In the genomic region with DNA sequence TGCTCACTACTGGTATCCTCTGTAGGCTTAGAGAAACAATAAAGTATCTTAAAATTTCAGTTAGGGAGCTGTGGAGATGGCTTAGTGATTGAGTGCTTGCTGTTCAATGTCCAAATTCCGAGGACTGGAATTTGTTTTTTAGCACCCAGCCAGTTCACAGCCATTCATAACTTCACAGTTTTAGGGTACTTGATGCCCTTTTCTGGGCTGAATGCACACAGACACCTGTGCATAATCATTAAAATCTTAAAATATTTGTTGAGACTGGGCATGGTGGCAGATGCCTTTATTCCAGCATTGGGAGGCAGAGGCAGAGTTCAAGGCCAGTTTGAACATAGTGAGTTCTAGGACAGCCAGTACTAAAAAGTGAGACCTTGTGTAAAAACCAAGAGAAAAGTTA, we compare ENCODE assay signal across 19 mouse cellular contexts. TPM values are rescaled to one million over a fixed set of nuclear protein-coding genes. Genes with fewer than 3 reads are reported as not detected.
DNase-seq lines count a peak whose midpoint lies in the region; ATAC-seq and TF ChIP-seq lines count a peak whose summit lies in the region.
"Had no signal": no experiment of that assay in that cellular context is flagged by ENCODE, and none has a peak within 500 bp of the region (broad histone marks: within the 10 kb centered on the region; RNA-seq: fewer than 3 reads in every experiment).

No protein-coding gene starts in this region.

- WGBS in kidney, embryonic 15.5 days: 78% methylated on average over 1 of the region's 1 CpGs
- 16% methylated on average over 1 of the region's 1 CpGs for WGBS in liver, adult 2 months
- 81% methylated on average over 1 of the region's 1 CpGs for WGBS in liver, embryonic 11.5 days
- whole genome bisulfite sequencing in liver, embryonic 15.5 days (ENCODE audit: insufficient replicate concordance): 56% methylated on average over 1 of the region's 1 CpGs

- no peak overlapping the region for H3K9ac ChIP-seq in kidney, embryonic 15.5 days
- no peak overlapping the region for H3K9ac ChIP-seq in liver, adult 2 months (ENCODE audit: low read depth, low read length)
- H3K9ac ChIP-seq in liver, embryonic 11.5 days (ENCODE audit: low read depth, low read length): no peak overlapping the region
- H3K9ac ChIP-seq in liver, embryonic 15.5 days: no peak overlapping the region
- H3K9ac ChIP-seq: embryonic facial prominence, embryonic 13.5 days; forebrain, embryonic 15.5 days; intestine, embryonic 15.5 days; neural tube, embryonic 12.5 days had no signal

- DNase-seq in kidney, adult 11 months: peak; percentile 49
- peak; percentile 85 for DNase-seq in liver, adult 2 months (ENCODE audit: extremely low read depth, low read depth, low spot score)
- DNase-seq in liver, embryonic 11.5 days (ENCODE audit: low spot score): no peak
- DNase-seq in embryo, embryonic 10 days (ENCODE audit: low spot score): no peak
- DNase-seq in B cell, adult 2 months: no peak
- DNase-seq: embryo, embryonic 11 days; gastrocnemius, postnatal 10 days; midbrain, embryonic 14.5 days; retina, postnatal 1 day had no signal

- H3K27ac ChIP-seq in kidney, embryonic 15.5 days: no peak overlapping the region
- peak overlapping the region; percentile 91 for H3K27ac ChIP-seq in liver, adult 2 months (replicated peaks; ENCODE audit: insufficient read depth, low read depth, low read length)
- H3K27ac ChIP-seq in liver, embryonic 11.5 days (ENCODE audit: low read depth, low read length): no peak overlapping the region
- peak overlapping the region; percentile 12; the same call in 1 of the 2 replicates for H3K27ac ChIP-seq in liver, embryonic 15.5 days (replicated peaks)
- H3K27ac ChIP-seq: embryonic facial prominence, embryonic 13.5 days; forebrain, embryonic 15.5 days; hindbrain, embryonic 15.5 days; intestine, embryonic 15.5 days; neural tube, embryonic 12.5 days had no signal

- no peak overlapping the region for H3K4me3 ChIP-seq in kidney, embryonic 15.5 days (replicated peaks)
- no peak overlapping the region for H3K4me3 ChIP-seq in liver, adult 2 months (ENCODE audit: insufficient read depth, low read depth, low read length)
- H3K4me3 ChIP-seq in liver, embryonic 11.5 days (ENCODE audit: low read depth, low read length): no peak overlapping the region
- H3K4me3 ChIP-seq in liver, embryonic 15.5 days (replicated peaks): no peak overlapping the region
- H3K4me3 ChIP-seq: embryonic facial prominence, embryonic 13.5 days; forebrain, embryonic 15.5 days; hindbrain, embryonic 15.5 days; intestine, embryonic 15.5 days; neural tube, embryonic 12.5 days had no signal

- H3K27me3 ChIP-seq in kidney, embryonic 15.5 days: 0 out of 2 replicates have a peak, but pooled peaks cover under 1% of the 10 kb centered on the region
- H3K27me3 ChIP-seq in liver, adult 2 months (ENCODE audit: control insufficient read depth, insufficient read depth, low read length): no peaks in the 10 kb centered on the region
- no peaks in the 10 kb centered on the region for H3K27me3 ChIP-seq in liver, embryonic 11.5 days (replicated peaks; ENCODE audit: control insufficient read depth, insufficient read depth, low read length)
- no peaks in the 10 kb centered on the region for H3K27me3 ChIP-seq in liver, embryonic 15.5 days
- H3K27me3 ChIP-seq: embryonic facial prominence, embryonic 13.5 days; forebrain, embryonic 15.5 days; hindbrain, embryonic 15.5 days; intestine, embryonic 15.5 days; neural tube, embryonic 12.5 days had no signal

- no peak for TF ChIP-seq CTCF in liver, adult 2 months (IDR thresholded peaks at IDR 0.05; ENCODE audit: low read depth, low read length)

- H3K36me3 ChIP-seq in kidney, embryonic 15.5 days: no peaks in the 10 kb centered on the region
- H3K36me3 ChIP-seq in liver, adult 2 months (ENCODE audit: control insufficient read depth, insufficient read depth, low read length): no peaks in the 10 kb centered on the region
- no peaks in the 10 kb centered on the region for H3K36me3 ChIP-seq in liver, embryonic 11.5 days (ENCODE audit: control insufficient read depth, insufficient read depth, low read length)
- peaks cover 20% of the 10 kb centered on the region; the same call in 1 of the 2 replicates for H3K36me3 ChIP-seq in liver, embryonic 15.5 days (replicated peaks)
- H3K36me3 ChIP-seq: embryonic facial prominence, embryonic 13.5 days; forebrain, embryonic 15.5 days; hindbrain, embryonic 15.5 days; intestine, embryonic 15.5 days had no signal

- no peak for ATAC-seq in kidney, embryonic 15.5 days (replicated peaks; ENCODE audit: low FRiP score)
- no peak for ATAC-seq in liver, embryonic 11.5 days (replicated peaks; ENCODE audit: low FRiP score)
- no peak for ATAC-seq in liver, embryonic 15.5 days (ENCODE audit: insufficient read depth)
- ATAC-seq: forebrain, embryonic 15.5 days; intestine, embryonic 15.5 days had no signal

- TF ChIP-seq POLR2A in liver, adult 2 months (IDR thresholded peaks at IDR 0.05; ENCODE audit: extremely low read depth, insufficient read depth, low read length): no peak

- H3K9me3 ChIP-seq in kidney, embryonic 15.5 days (replicated peaks): no peaks in the 10 kb centered on the region
- no peaks in the 10 kb centered on the region for H3K9me3 ChIP-seq in liver, embryonic 11.5 days (ENCODE audit: control insufficient read depth, low read length)
- no peaks in the 10 kb centered on the region for H3K9me3 ChIP-seq in liver, embryonic 15.5 days (replicated peaks)
- H3K9me3 ChIP-seq: embryonic facial prominence, embryonic 13.5 days; forebrain, embryonic 15.5 days; hindbrain, embryonic 15.5 days; intestine, embryonic 15.5 days; neural tube, embryonic 12.5 days had no signal

- peaks cover 21% of the 10 kb centered on the region for H3K79me2 ChIP-seq in liver, adult 2 months (ENCODE audit: control insufficient read depth, insufficient read depth, low read length)

- no peak overlapping the region for H3K4me2 ChIP-seq in kidney, embryonic 15.5 days
- H3K4me2 ChIP-seq in liver, embryonic 11.5 days: no peak overlapping the region
- H3K4me2 ChIP-seq in liver, embryonic 15.5 days: peak overlapping the region; percentile 65
- H3K4me2 ChIP-seq: forebrain, embryonic 15.5 days; neural tube, embryonic 12.5 days had no signal

- H3K4me1 ChIP-seq in kidney, embryonic 15.5 days: peaks cover 37% of the 10 kb centered on the region
- peaks cover 33% of the 10 kb centered on the region for H3K4me1 ChIP-seq in liver, adult 2 months (ENCODE audit: control insufficient read depth, insufficient read depth, low read length)
- peaks cover 35% of the 10 kb centered on the region for H3K4me1 ChIP-seq in liver, embryonic 11.5 days (replicated peaks; ENCODE audit: control insufficient read depth, insufficient read depth, low read length)
- H3K4me1 ChIP-seq in liver, embryonic 15.5 days (replicated peaks): peaks cover 65% of the 10 kb centered on the region

RNA-seq across cellular contexts. Expression of gene Susd6, which starts 3.2 kb away (rescaled TPM):
- 15.2 and 15.6 TPM in 2 replicates for polyA plus RNA-seq in kidney, embryonic 15.5 days (2015; fragmentation: Nextera tagmentation; extraction: Ambion mirVana)
- total RNA-seq in liver, adult 2 months (2014; rRNA removed): 20.1 and 27.5 TPM in 2 replicates
- 21.8 and 22.3 TPM in 2 replicates for polyA plus RNA-seq in liver, adult 2 months (2012; rRNA removed)
- polyA plus RNA-seq in liver, embryonic 11.5 days (2014; fragmentation: Nextera tagmentation; extraction: Ambion mirVana): 21.5 and 21.7 TPM in 2 replicates
- polyA plus RNA-seq in liver, embryonic 15.5 days (2015; fragmentation: Nextera tagmentation; extraction: Ambion mirVana): 13.7 and 15.8 TPM in 2 replicates

RNA-seq across cellular contexts. Expression of gene Ccdc177, which starts 33.0 kb away (rescaled TPM):
- polyA plus RNA-seq in kidney, embryonic 15.5 days (2015; fragmentation: Nextera tagmentation; extraction: Ambion mirVana): 0.14 and 0.17 TPM in 2 replicates
- not detected in 2 replicates for total RNA-seq in liver, adult 2 months (2014; rRNA removed)
- not detected in 2 replicates for polyA plus RNA-seq in liver, adult 2 months (2012; rRNA removed)
- polyA plus RNA-seq in liver, embryonic 11.5 days (2014; fragmentation: Nextera tagmentation; extraction: Ambion mirVana): not detected in 2 replicates
- polyA plus RNA-seq in liver, embryonic 15.5 days (2015; fragmentation: Nextera tagmentation; extraction: Ambion mirVana): not detected in 2 replicates
- total RNA-seq: hematopoietic stem cell, adult 5-6 weeks; megakaryocyte-erythroid progenitor cell, adult 5-6 weeks had no signal
- polyA plus RNA-seq: heart, embryonic 14.5 days had no signal

Comparison
In these comparisons a context has a peak if more than half of its experiments do, and no peak if none do; other contexts are left out.
1. DNase-seq: peak in kidney, adult 11 months (single experiment) and liver, adult 2 months (single experiment); none in liver, embryonic 11.5 days (single experiment), embryo, embryonic 10 days (single experiment) and B cell, adult 2 months (0 of 2).
2. H3K27ac ChIP-seq: peak in liver, adult 2 months (single experiment) and liver, embryonic 15.5 days (single experiment); none in kidney, embryonic 15.5 days (single experiment) and liver, embryonic 11.5 days (single experiment).